Mouse (Mus musculus): ENCODE results near the gene Tgm5. TPM values are rescaled to one million over a fixed set of nuclear protein-coding genes. Genes with fewer than 3 reads are reported as not detected.
"Not testable (repeated sequence)": the region's sequence is repeated elsewhere in the genome, so short reads cannot be mapped to it uniquely, and the experiment has no call there.

Tgm5 gene
- total RNA-seq (2021), result not detected

DNA sequence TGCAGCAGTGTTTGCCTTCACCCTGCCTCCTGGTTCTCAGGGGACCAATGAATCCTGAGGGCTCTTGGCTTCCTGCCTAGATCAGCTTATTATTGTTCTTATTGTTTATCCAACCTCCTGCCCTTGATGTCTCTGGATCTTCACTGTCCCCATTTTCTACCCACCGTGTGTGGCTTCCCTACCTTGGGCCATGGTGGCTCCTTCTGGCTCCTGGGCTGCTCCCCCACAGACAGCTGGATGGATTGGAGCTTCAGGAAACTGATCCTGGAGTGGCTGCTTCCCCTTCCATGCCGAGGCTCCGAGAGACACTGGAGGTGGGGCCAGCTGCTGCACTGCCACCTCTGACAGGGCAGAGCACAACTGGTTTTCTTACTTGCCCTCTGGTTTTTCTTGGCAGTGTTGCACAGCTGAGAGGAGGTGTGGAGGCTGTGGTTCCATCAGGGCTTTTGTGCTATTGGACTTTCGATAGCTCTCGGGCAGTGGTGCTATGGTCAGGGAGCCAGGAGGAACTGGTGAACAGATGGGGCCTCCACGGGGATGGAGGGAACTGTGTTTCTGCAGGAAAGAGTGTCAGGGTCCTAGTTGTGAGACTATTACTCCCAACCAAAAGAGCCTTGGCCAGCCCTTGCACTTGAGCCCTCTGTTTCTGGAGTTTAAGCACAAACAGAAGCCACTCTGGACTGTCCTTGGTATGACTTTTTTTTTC is at the start of gene Tgm5:
Tgm5 (minus strand) TSS at position 362 of the 706 bp plus-strand sequence.
- no peak for DNase-seq (ENCODE audit: extremely low spot score in 1 of 2, low spot score in 2 of 2)
- intact Hi-C loops (cut with DNase I), result no loop called here

DNA sequence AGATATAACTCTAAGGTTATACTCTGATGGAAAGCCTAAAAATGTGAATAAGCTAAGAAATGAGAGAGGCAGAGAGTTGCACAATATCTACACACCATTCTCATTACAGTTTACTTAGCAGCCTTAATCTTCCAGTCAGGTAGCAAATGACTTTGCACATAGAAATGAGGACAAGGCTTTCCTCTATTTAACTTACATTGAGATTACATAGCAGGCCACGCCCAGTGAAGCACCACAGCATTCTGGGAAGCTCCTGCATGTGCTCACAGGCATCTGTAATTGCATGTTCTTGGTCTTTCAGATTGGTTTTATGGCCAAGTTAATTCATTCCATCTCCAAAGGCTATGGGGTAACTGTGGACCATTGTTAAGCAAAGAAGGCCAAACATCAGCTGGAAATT is 47.2 kb upstream of the Tgm5 start:
- intact Hi-C loops (cut with DNase I), result no loop called here
- no peak for DNase-seq (ENCODE audit: extremely low spot score in 1 of 2, low spot score in 2 of 2)

- DNase-seq (ENCODE audit: extremely low spot score in 1 of 2, low spot score in 2 of 2), result no peak
- intact Hi-C loops (cut with DNase I), result no loop called here
Measured at GRCm38 (mm10) chr2:121128865-121129620, 43.4 kb upstream of the Tgm5 start.

DNA sequence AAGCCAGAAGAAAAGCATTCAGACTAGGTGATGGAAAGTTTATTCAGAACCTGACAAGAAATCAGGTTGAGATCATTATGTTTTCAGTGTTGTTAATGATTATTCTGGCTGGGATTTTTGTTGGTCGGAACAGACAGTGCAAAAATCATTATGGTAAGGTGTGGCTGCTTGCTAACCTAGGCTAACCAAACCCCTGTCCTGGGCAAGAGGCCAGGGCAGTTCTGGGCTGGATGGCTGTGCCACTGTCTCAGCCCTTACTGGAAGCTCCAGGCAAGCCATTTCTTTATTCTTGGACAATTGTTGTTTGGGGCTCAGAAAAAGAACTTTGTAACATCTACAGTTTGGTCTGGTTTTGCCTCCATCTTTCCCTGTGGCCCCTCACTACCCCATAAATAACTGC is 41.9 kb upstream of the Tgm5 start:
- intact Hi-C loops (cut with DNase I), result no loop called here
- no peak for DNase-seq (ENCODE audit: extremely low spot score in 1 of 2, low spot score in 2 of 2)

GRCm38 (mm10) chr2:121126302-121126701 is 40.7 kb upstream of the Tgm5 start:
- intact Hi-C loops (cut with DNase I); DNase-seq (ENCODE audit: extremely low spot score in 1 of 2, low spot score in 2 of 2): not testable (repeated sequence)

GRCm38 (mm10) chr2:121119260-121119659 is 33.6 kb upstream of the Tgm5 start:
- DNase-seq (ENCODE audit: extremely low spot score in 1 of 2, low spot score in 2 of 2), result no peak
- intact Hi-C loops (cut with DNase I), result no loop called here

DNA sequence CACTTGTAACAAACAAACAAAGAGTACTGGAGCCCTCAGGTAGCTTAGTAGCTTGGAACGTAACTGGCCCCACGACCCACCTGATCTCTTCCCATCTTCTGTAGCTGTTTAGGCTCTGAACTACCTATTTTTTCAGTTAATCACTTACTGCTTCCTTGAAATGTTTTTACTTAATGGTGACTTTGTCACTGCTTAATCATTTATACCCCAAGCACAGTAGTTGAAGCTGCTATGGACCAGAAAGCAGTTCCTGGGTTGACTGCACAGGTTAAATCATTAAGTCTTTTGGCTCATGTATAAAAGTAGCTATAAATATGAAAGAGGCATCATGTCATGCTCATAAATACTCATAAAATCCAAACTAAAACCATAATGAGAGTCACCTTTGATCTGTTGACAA is 29.8 kb upstream of the Tgm5 start:
- DNase-seq (ENCODE audit: extremely low spot score in 1 of 2, low spot score in 2 of 2), result no peak

GRCm38 (mm10) chr2:121109695-121110094 is 24.1 kb upstream of the Tgm5 start, which contains the start of gene Tgm7:
Gene Tgm7, minus strand, starts transcription at chr2:121109795.
- no peak for DNase-seq (ENCODE audit: extremely low spot score in 1 of 2, low spot score in 2 of 2)
- intact Hi-C loops (cut with DNase I), result no loop called here

More for the DNA sequence above, 29.8 kb upstream of the Tgm5 start:
- intact Hi-C loops (cut with DNase I), result no loop called here

- no peak for DNase-seq (ENCODE audit: extremely low spot score in 1 of 2, low spot score in 2 of 2)
- intact Hi-C loops (cut with DNase I), result no loop called here
Measured at GRCm38 (mm10) chr2:121105940-121106339, 20.3 kb upstream of the Tgm5 start.

GRCm38 (mm10) chr2:121102051-121102450 is 16.4 kb upstream of the Tgm5 start:
- intact Hi-C loops (cut with DNase I), result loop anchor here (2.0 kb wide), 1 partner anchor 61 kb away; no protein-coding TSS in a partner anchor
- peak; percentile 68 to 71 for DNase-seq (ENCODE audit: extremely low spot score in 1 of 2, low spot score in 2 of 2)

DNA sequence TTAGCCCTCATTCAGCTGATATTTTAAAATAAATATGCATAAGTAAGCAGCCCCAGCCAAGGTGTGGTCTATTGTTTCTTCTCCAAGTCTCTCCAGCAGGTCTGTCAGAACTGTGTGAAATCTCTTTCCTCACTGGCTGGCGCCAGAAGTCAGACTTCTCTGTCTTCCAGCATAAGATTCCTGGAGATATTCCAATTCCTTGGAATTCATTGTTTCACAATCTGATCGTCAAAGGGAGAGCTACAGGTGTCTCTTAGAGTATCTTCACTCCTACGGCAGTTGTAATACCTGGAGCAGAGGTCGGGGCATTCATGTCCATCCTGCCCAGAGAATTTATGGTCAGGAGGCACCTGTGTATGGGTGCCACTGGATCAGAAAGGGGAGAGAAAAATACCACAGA is 4.1 kb upstream of the Tgm5 start:
- intact Hi-C loops (cut with DNase I), result no loop called here

DNA sequence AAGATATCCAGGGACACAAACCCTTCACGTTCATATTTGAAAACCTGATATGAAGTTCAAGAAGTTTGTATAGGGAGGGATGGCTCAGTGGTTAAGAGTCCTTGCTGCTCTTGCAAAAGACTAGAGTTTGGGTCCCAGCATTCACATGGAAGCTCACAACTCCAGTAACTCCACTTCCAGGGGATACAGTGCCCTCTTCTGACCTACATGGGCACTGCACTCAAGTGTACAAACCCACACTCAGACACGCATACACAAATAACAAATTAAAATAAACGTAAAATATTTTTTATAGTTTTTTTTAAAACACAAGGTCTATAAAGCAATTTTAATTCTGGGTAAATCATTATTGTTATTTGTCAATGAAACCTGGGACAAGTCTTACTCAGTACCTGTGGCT is 2.9 kb upstream of the Tgm5 start:
- DNase-seq (ENCODE audit: extremely low spot score in 1 of 2, low spot score in 2 of 2), result no peak
- intact Hi-C loops (cut with DNase I), result no loop called here

More for the DNA sequence above, 4.1 kb upstream of the Tgm5 start:
- DNase-seq (ENCODE audit: extremely low spot score in 1 of 2, low spot score in 2 of 2), result no peak

DNA sequence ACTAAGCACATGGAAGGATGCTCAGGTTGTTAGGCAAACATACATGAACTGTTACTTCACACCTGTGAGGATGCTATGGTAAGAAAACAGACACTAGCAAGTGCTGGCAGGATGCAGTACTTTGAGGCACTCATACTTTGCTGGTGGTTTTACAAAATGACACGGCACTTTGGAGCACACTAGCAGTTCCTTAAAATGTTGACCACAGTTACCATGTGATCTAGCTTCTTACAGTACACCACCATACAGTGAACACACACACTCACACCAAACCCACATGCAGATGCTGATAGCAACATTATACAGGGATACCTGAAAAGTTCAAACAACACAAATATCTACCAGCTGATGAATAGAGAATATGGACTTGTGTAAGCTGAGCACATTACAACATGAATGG is 3.0 kb downstream of the Tgm5 start:
- intact Hi-C loops (cut with DNase I), result loop anchor here (5.0 kb wide), 1 partner anchor 875 kb away; no protein-coding TSS in a partner anchor

GRCm38 (mm10) chr2:121074747-121075146 is 10.9 kb downstream of the Tgm5 start:
- no peak for DNase-seq (ENCODE audit: extremely low spot score in 1 of 2, low spot score in 2 of 2)
- intact Hi-C loops (cut with DNase I), result no loop called here

More for the DNA sequence above, 3.0 kb downstream of the Tgm5 start:
- DNase-seq (ENCODE audit: extremely low spot score in 1 of 2, low spot score in 2 of 2), result no peak

- intact Hi-C loops (cut with DNase I), result no loop called here
- no peak for DNase-seq (ENCODE audit: extremely low spot score in 1 of 2, low spot score in 2 of 2)
Measured at GRCm38 (mm10) chr2:121071871-121072270, 13.8 kb downstream of the Tgm5 start.

DNA sequence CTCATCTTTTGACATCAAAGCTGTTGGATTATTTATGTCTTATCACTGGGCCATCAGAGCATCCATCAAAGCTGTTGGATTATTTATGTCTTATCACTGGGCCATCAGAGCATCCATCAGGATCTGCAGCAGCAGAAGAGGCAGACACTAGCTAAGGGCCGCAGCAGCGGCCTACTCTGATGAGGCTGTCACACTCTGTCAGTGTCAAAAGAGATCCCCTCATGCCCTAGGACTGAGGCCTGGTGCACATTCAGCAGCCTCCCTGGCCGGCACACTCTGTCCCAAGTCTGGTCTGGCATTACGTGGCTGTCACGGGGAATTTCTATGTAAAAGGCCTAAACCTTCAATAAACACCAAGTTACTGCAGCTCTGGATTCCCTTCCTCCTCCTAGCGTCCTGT is 16.1 kb downstream of the Tgm5 start:
- intact Hi-C loops (cut with DNase I), result no loop called here
- DNase-seq (ENCODE audit: extremely low spot score in 1 of 2, low spot score in 2 of 2), result no peak

DNA sequence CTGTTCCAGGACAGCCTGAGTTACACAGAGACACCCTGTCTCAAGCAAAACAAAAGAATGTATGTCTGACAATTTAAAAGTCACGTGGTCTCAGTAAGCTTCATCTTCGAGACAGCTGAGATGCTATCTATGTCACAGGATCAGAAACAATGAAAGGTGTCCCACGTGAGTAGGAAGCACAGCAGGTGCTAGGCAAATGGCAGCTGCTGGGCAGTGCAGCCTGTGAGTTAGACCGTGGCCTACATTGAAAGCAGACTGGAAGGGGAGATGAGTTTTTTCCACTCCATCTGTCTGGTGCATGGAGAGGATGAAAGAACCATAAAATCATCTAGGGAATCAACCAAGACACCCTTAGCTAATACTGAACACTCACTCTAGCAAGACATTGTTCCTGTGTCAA is 18.5 kb downstream of the Tgm5 start:
- intact Hi-C loops (cut with DNase I), result no loop called here
- no peak for DNase-seq (ENCODE audit: extremely low spot score in 1 of 2, low spot score in 2 of 2)

- no peak for DNase-seq (ENCODE audit: extremely low spot score in 1 of 2, low spot score in 2 of 2)
- intact Hi-C loops (cut with DNase I), result no loop called here
Measured at GRCm38 (mm10) chr2:121061315-121061714, 24.3 kb downstream of the Tgm5 start.

- intact Hi-C loops (cut with DNase I), result no loop called here
- no peak for DNase-seq (ENCODE audit: extremely low spot score in 1 of 2, low spot score in 2 of 2)
Measured at GRCm38 (mm10) chr2:121057997-121058396, 27.6 kb downstream of the Tgm5 start.

DNA sequence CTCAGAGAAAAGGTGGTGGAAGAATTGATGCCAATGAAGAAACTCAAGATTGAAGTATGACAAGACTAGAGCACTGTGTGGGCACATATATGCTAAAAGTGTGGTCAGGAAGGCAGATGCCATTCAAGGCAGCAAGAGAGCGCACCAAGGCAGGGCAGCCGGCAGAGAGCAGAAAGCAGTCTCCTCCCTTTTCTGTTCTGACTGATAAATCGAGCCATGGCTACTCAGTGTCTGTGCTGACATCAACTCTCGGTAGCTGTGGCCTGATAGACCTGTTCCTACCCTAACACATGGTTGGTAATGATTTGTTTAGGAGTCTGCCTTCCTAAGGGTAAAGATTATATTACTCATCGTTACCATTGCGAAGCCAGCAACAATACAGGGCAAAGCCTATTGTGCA is 29.7 kb downstream of the Tgm5 start:
- intact Hi-C loops (cut with DNase I), result no loop called here
- DNase-seq (ENCODE audit: extremely low spot score in 1 of 2, low spot score in 2 of 2), result no peak
